Mouse (Mus musculus): ENCODE measurements around the gene Rb1. TPM values are rescaled to one million over a fixed set of nuclear protein-coding genes. Genes with fewer than 3 reads are reported as not detected.

The Rb1 gene
- polyA plus RNA-seq, 1 experiment from 2014 or later = 15.4 TPM

- peaks cover 3% of the 10 kb centered on the region; the same call in 1 of the 2 replicates for H3K36me3 ChIP-seq (ENCODE audit: control insufficient read depth, insufficient read depth, low read length)
- no peaks in the 10 kb centered on the region for H3K27me3 ChIP-seq (ENCODE audit: control insufficient read depth, insufficient read depth, low read length)
These were observed 138.7 kb downstream of the Rb1 start for GRCm38 (mm10) chr14:73186875-73187274.

GRCm38 (mm10) chr14:73181144-73181543, 144.5 kb downstream of the Rb1 start:
- Histone ChIP-seq H3K36me3 (ENCODE audit: control insufficient read depth, insufficient read depth, low read length) (peaks cover 7% of the 10 kb centered on the region), H3K9ac (ENCODE audit: low read length) (no peak overlapping the region), H3K27ac (replicated peaks) (0 out of 2 replicates have a peak overlapping the region, but pooled peaks have one; percentile 24), H3K27me3 (ENCODE audit: control insufficient read depth, insufficient read depth, low read length) (no peaks in the 10 kb centered on the region), H3K4me1 (replicated peaks; ENCODE audit: control insufficient read depth, insufficient read depth) (no peaks in the 10 kb centered on the region), H3K4me3 (ENCODE audit: low read depth, low read length) (no peak overlapping the region), H3K9me3 (ENCODE audit: control insufficient read depth, low read length) (no peaks in the 10 kb centered on the region), H3K4me2 (replicated peaks; ENCODE audit: low read depth) (no peak overlapping the region)
- TF ChIP-seq EP300 (optimal IDR thresholded peaks at IDR 0.05) (no peak), CTCF (IDR thresholded peaks at IDR 0.05; ENCODE audit: low read depth) (no peak)
- DNase-seq (ENCODE audit: low spot score) (no peak), ATAC-seq (ENCODE audit: low FRiP score, low TSS enrichment) (no peak)
- WGBS = 52% methylated on average over 2 of the region's 2 CpGs

More at GRCm38 (mm10) chr14:73186875-73187274, 138.7 kb downstream of the Rb1 start:
- Histone ChIP-seq H3K4me3 (ENCODE audit: low read depth, low read length) (no peak overlapping the region), H3K9ac (ENCODE audit: low read length) (no peak overlapping the region), H3K4me1 (replicated peaks; ENCODE audit: control insufficient read depth, insufficient read depth) (no peaks in the 10 kb centered on the region), H3K9me3 (ENCODE audit: control insufficient read depth, low read length) (no peaks in the 10 kb centered on the region), H3K4me2 (replicated peaks; ENCODE audit: low read depth) (no peak overlapping the region), H3K27ac (replicated peaks) (no peak overlapping the region)
- WGBS = 87% methylated on average over 7 of the region's 7 CpGs
- DNase-seq (ENCODE audit: low spot score) = no peak
- TF ChIP-seq CTCF (IDR thresholded peaks at IDR 0.05; ENCODE audit: low read depth) (no peak), EP300 (optimal IDR thresholded peaks at IDR 0.05) (no peak)
- no peak; the same call in 1 of the 2 replicates for ATAC-seq (ENCODE audit: low FRiP score, low TSS enrichment)

- TF ChIP-seq EP300 (optimal IDR thresholded peaks at IDR 0.05) (no peak), CTCF (IDR thresholded peaks at IDR 0.05; ENCODE audit: low read depth) (no peak)
- no peak overlapping the region for H3K27ac ChIP-seq (replicated peaks)
These were observed 145.0 kb downstream of the Rb1 start for GRCm38 (mm10) chr14:73180671-73181070.

GRCm38 (mm10) chr14:73179221-73179681, 146.4 kb downstream of the Rb1 start:
- 0 out of 2 replicates have a peak overlapping the region, but pooled peaks have one; percentile 40 for H3K27ac ChIP-seq (replicated peaks)
- no peak overlapping the region for H3K9ac ChIP-seq (ENCODE audit: low read length)
- TF ChIP-seq CTCF (IDR thresholded peaks at IDR 0.05; ENCODE audit: low read depth) (no peak), EP300 (optimal IDR thresholded peaks at IDR 0.05) (no peak)
- H3K4me3 ChIP-seq (ENCODE audit: low read depth, low read length) = no peak overlapping the region
- no peaks in the 10 kb centered on the region for H3K4me1 ChIP-seq (replicated peaks; ENCODE audit: control insufficient read depth, insufficient read depth)
- 66% methylated on average over 4 of the region's 4 CpGs for WGBS
- no peak for ATAC-seq (ENCODE audit: low FRiP score, low TSS enrichment)
- peaks cover 7% of the 10 kb centered on the region for H3K36me3 ChIP-seq (ENCODE audit: control insufficient read depth, insufficient read depth, low read length)
- no peaks in the 10 kb centered on the region for H3K9me3 ChIP-seq (ENCODE audit: control insufficient read depth, low read length)
- H3K27me3 ChIP-seq (ENCODE audit: control insufficient read depth, insufficient read depth, low read length) = no peaks in the 10 kb centered on the region
- DNase-seq (ENCODE audit: low spot score) = no peak
- H3K4me2 ChIP-seq (replicated peaks; ENCODE audit: low read depth) = no peak overlapping the region

More at GRCm38 (mm10) chr14:73180671-73181070, 145.0 kb downstream of the Rb1 start:
- Histone ChIP-seq H3K4me2 (replicated peaks; ENCODE audit: low read depth) (no peak overlapping the region), H3K9ac (ENCODE audit: low read length) (no peak overlapping the region), H3K4me3 (ENCODE audit: low read depth, low read length) (no peak overlapping the region), H3K36me3 (ENCODE audit: control insufficient read depth, insufficient read depth, low read length) (peaks cover 7% of the 10 kb centered on the region), H3K4me1 (replicated peaks; ENCODE audit: control insufficient read depth, insufficient read depth) (no peaks in the 10 kb centered on the region), H3K27me3 (ENCODE audit: control insufficient read depth, insufficient read depth, low read length) (no peaks in the 10 kb centered on the region), H3K9me3 (ENCODE audit: control insufficient read depth, low read length) (no peaks in the 10 kb centered on the region)
- 65% methylated on average over 3 of the region's 3 CpGs for WGBS
- DNase-seq (ENCODE audit: low spot score) (no peak), ATAC-seq (ENCODE audit: low FRiP score, low TSS enrichment) (no peak)

- H3K36me3 ChIP-seq (ENCODE audit: control insufficient read depth, insufficient read depth, low read length) = peaks cover 7% of the 10 kb centered on the region
- no peak for ATAC-seq (ENCODE audit: low FRiP score, low TSS enrichment)
These were observed 147.7 kb downstream of the Rb1 start for GRCm38 (mm10) chr14:73177961-73178360.

GRCm38 (mm10) chr14:73176266-73176665, 149.4 kb downstream of the Rb1 start:
- Histone ChIP-seq H3K4me1 (replicated peaks; ENCODE audit: control insufficient read depth, insufficient read depth) (no peaks in the 10 kb centered on the region), H3K27ac (replicated peaks) (no peak overlapping the region), H3K27me3 (ENCODE audit: control insufficient read depth, insufficient read depth, low read length) (no peaks in the 10 kb centered on the region), H3K36me3 (ENCODE audit: control insufficient read depth, insufficient read depth, low read length) (peaks cover 4% of the 10 kb centered on the region; the same call in 1 of the 2 replicates), H3K4me2 (replicated peaks; ENCODE audit: low read depth) (no peak overlapping the region), H3K4me3 (ENCODE audit: low read depth, low read length) (no peak overlapping the region), H3K9me3 (ENCODE audit: control insufficient read depth, low read length) (no peaks in the 10 kb centered on the region), H3K9ac (ENCODE audit: low read length) (no peak overlapping the region)
- TF ChIP-seq EP300 (optimal IDR thresholded peaks at IDR 0.05) (no peak), CTCF (IDR thresholded peaks at IDR 0.05; ENCODE audit: low read depth) (no peak)
- DNase-seq (ENCODE audit: low spot score) (no peak), ATAC-seq (ENCODE audit: low FRiP score, low TSS enrichment) (no peak)
- WGBS = 76% methylated on average over 5 of the region's 5 CpGs

More at GRCm38 (mm10) chr14:73177961-73178360, 147.7 kb downstream of the Rb1 start:
- H3K4me3 ChIP-seq (ENCODE audit: low read depth, low read length) = no peak overlapping the region
- 79% methylated on average over 11 of the region's 11 CpGs for whole genome bisulfite sequencing
- no peaks in the 10 kb centered on the region for H3K4me1 ChIP-seq (replicated peaks; ENCODE audit: control insufficient read depth, insufficient read depth)
- no peak for DNase-seq (ENCODE audit: low spot score)
- no peak overlapping the region for H3K9ac ChIP-seq (ENCODE audit: low read length)
- H3K4me2 ChIP-seq (replicated peaks; ENCODE audit: low read depth) = no peak overlapping the region
- TF ChIP-seq EP300 (optimal IDR thresholded peaks at IDR 0.05) = no peak
- TF ChIP-seq CTCF (IDR thresholded peaks at IDR 0.05; ENCODE audit: low read depth) = no peak
- no peaks in the 10 kb centered on the region for H3K27me3 ChIP-seq (ENCODE audit: control insufficient read depth, insufficient read depth, low read length)
- H3K27ac ChIP-seq (replicated peaks) = no peak overlapping the region
- no peaks in the 10 kb centered on the region for H3K9me3 ChIP-seq (ENCODE audit: control insufficient read depth, low read length)

Measured in stomach, postnatal 0 days (tissue).